Mouse (Mus musculus) monocyte, adult 2 months (primary cell): Measurements from ENCODE around the gene Slc3a2.
"Not testable (repeated sequence)": the region's sequence is repeated elsewhere in the genome, so short reads cannot be mapped to it uniquely, and the experiment has no call there.

Experiments used
- DNase-seq, 2 experiments: peaks; one replicate each; pipeline ENCODE4 v3.0.0; 2022; ENCODE audit warnings: low spot score in 2 of 2, low read depth in 1 of 2

The Slc3a2 gene

DNA sequence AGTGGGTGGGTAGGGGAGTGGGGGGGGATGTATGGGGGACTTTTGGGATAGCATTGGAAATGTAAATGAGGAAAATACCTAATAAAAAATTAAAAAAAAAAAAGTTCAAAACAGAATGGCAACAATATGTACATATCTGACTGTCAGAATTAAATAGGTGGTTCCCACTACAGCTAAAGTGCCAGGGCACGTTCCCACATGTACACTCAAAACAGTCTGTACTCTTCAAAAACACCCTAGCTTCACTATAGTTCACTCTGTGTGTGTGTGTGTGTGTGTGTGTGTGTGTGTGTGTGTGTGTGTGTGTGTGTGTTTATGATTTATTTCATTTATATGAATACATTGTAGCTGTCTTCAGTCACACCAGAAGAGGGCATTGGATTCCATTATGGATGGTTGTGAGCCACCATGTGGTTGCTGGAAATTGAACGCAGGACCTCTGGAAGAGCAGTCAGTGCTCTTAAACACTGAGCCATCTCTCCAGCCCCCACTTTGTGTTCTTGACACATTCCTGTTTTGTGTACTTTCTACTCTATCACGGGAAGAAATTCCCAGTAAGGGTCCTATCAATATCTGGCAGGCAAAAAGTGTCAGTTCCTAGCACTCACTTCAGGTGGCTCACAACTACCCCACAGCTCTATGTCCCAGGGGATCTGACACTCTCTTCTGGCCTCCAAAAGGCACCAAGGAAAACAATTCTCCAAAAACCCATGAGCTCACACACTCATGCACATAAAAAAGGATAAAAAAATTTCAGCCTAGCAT lies 5.3 kb upstream of the Slc3a2 start:
- not testable (repeated sequence) for DNase-seq

DNA sequence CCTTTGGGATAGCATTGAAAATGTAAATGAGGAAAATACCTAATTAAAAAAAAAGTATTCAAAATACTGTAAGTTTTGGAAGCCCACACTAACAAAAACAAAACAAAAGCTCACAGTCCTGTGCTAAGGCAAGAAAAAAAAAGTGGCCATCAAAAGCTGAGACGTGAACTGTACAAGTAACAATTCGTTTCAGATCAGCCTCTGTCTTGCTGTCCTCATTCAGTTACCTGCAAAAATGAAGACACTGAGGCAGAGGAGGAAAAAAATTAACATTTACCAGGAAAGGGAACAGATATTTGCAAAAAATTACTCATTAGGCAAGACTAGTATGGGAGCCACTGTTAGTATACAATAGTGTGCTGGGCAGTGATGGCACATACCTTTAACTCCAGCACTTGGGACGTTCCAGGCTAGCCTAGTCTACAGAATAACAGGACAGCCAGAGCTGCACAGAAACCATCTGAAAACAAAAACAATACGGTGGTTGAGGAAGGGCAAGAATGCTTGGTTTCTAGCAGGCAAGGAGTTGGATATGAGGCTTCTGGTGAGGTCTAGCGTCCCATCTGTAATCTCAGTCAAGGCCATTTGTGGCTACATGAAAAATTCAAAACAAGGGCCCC lies 4.4 kb upstream of the Slc3a2 start:
- no peak for DNase-seq

DNA sequence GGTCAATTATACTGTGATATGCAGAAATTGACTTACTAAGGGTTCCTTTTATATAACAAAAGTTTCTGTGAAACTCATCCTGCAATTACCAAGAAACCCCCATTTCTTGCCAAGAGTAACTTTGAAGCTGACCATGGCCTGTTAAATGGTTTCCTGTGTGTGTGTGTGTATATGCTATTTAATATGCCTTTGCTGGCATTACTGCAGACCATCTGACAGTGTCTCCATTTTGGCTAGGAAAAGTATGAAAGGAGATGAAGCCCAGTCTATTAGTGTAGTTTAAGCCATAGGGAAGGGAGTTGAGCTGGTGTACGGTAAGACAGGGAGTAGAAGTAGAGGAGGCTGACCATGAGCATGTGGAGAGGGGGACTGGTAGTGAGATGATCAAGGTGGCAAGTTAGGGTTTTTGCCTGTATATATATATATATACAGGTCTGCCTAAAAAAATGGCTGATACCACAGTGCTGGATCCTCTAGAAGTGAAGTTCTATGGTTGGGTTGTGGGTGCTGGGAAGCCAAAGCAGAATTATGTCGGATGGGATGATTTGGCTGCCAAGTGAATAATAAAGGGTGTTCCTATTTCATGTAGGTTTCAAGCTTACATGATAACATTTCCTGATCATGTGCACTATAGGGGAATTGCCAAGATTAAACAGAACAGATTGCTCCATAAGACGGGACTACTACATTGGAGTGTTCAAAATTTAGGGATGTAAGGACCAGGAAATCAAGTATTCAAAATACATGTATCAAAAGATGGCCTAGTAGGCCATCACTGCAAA lies 3.6 kb upstream of the Slc3a2 start:
- no peak for DNase-seq

DNA sequence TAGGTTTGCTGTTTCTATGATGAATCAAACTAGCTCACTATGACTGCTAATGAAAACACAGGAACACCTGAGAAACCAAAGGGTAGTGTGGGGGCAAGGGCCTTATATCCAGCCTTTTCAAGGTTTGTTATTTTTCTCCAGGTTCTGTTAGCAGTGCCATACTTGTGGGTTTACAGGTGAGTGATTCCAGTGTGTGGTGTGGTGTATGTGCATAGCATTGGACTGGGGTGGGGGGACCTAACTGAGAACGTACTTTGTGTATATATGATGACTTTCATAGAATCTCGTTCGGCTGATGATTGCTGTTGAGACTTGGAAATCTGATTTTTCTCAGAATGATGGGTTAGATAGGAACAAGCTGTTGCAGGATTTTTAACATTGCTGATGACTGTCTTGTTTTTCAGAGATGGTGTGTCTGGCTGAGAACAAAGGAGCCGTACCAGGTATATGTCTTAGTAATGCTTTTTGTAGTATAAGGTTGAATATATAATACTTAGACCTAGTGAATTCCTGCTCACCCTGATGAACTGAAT lies 2.0 kb upstream of the Slc3a2 start:
- no peak for DNase-seq

DNA sequence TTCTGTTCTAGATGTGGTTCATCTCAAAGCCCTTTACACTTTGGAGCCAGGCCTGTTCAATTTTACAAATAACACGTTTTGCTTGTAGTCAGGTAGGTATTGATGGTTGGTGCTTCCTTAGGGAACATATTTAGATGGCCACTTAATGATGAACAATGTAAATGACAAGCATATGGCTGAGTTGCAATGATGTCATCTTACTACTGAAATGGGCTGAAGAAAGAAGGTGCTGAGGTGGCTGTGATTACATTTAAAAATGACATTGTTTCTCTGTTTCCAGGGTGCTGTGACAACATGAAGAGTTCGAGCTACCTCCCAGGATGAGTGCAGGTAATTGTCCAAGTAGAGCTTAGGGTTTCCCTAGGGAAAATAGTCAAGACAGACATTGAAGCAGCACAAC lies 1.2 kb upstream of the Slc3a2 start:
- DNase-seq, result no peak

DNA sequence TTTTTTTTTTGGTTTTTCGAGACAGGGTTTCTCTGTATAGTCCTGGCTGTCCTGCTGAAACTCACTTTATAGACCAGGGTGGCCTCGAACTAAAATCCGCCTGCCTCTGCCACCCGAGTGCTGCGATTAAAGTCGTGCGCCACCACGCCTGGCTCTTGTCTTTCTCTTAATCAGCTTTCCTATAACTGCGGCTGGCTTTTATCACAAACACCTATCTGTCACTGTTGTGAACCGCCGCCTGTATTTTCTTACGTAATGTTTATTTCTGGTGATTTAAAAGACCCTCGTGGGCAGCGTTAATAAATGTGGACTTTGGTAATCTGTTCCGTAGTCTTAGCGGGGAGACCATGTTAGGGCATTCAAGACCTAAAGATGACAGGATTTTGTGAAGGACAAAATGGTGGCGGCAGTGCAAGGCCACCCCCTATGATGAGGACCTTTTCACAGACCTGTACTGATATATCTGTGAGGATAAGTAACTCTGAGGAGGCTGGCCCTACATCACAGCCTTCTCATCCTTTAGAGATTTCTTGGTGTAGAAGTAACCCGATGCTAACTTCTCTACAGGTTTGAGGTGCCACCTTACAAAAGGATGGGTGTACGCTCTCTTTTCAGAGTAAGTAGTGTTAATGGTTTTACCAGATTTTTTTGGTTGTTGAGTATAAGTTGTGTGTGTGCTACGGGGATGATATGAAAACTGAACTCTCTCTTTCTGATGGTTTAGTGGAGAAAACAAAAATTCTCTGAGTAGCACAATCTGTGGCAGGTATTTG lies 591 bp upstream of the Slc3a2 start:
- no peak for DNase-seq

- DNase-seq, result no peak
Measured at GRCm38 (mm10) chr19:8722559-8722906, 636 bp downstream of the Slc3a2 start.

GRCm38 (mm10) chr19:8722021-8722420 lies 1.1 kb downstream of the Slc3a2 start:
- no peak for DNase-seq

GRCm38 (mm10) chr19:8721378-8721777 lies 1.8 kb downstream of the Slc3a2 start:
- no peak for DNase-seq

GRCm38 (mm10) chr19:8719037-8719436 lies 4.1 kb downstream of the Slc3a2 start:
- not testable (repeated sequence) for DNase-seq

DNA sequence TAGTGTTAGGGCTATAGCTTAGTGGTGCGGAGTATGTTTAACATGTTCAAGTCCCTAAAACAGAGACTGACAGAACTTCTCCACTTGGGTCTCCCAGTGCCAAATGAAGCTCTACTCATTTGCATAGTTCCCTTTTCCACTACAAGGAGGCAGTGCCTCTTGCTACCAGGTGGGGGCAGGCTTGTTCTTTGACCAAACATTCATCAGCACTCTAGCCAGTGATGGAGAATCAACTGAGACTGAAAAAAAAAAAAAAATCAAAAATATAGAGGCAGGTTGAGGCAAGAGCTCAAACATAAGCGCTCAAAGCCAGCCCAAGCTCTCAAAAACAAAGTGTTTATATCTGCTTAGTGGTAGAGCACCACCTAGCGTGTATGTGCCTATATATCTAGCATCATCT lies 4.8 kb downstream of the Slc3a2 start:
- peak; percentile 42 to 52 for DNase-seq

DNA sequence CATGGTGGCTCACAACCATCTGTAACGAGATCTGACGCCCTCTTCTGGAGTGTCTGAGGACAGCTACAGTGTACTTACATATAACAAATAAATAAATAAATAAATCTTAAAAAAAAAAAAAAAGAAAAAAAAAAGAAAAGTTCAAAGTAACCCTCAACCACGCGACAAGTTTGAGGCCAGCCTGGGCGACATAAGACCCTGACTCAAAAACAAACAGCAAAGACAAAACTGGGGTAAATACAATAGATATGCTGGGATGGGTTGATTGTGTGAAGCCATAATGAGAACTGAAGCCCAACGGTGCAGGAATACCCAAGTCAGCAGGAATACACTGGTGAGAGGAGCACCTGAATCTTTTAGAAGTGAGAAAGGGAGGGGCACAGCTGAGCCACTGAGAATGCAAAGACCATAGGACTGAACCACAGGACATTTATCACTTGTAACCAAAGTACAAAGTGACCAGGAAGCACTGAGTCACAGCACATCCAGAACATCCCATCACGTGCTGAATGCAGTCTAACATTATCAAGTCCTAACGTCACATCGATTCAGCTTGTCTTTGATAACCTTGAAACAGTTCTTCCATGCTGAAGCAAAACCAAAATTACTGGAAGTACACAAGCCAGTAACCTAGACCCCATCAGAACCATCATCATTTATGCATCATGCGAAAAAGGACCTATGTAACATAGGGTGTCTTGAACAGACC lies 6.2 kb downstream of the Slc3a2 start:
- DNase-seq, result no peak

- no peak for DNase-seq
Measured at GRCm38 (mm10) chr19:8715868-8716766, 7.1 kb downstream of the Slc3a2 start.

DNA sequence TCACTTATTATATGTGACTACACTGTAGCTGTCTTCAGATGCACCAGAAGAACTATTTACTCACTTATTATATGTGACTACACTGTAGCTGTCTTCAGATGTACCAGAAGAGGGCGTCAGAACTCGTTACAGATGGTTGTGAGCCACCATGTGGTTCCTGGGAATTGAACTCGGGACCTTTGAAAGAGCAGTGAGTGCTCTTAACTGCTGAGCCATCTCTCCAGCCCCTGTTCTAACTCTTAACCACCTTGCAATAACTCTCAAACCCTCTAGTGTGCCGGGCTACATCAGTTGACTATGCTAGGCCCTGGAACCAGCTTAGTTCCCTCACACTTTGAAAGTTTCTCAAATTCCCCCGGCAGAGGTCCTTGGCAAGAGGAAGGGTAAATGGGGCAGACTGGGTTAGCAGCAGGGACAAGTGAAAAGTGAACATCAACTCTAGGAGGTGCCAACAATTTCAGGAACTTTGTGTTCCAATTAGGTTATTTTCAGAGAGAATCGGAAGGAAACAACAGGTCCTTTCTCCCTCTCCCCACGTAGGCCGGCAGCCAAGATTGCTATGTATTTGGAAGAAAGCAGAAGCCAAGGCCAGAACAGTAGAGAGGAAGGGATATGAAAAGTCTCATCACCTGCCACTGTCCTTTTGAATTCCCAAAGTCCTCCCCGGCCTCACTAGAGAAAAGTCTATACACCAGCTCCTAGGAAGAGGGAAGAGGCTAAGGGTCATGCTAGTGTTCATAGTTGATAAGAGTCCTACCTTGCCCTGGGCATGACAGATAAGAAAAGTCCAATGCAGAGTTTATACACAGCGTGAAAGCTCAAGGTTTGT lies 8.3 kb downstream of the Slc3a2 start:
- no peak for DNase-seq

GRCm38 (mm10) chr19:8713997-8714652 lies 9.0 kb downstream of the Slc3a2 start:
- DNase-seq, result peak in 1 of 2 experiments; percentile 27

GRCm38 (mm10) chr19:8713306-8713996 lies 9.7 kb downstream of the Slc3a2 start:
- DNase-seq, result peak; percentile 73 to 85

DNA sequence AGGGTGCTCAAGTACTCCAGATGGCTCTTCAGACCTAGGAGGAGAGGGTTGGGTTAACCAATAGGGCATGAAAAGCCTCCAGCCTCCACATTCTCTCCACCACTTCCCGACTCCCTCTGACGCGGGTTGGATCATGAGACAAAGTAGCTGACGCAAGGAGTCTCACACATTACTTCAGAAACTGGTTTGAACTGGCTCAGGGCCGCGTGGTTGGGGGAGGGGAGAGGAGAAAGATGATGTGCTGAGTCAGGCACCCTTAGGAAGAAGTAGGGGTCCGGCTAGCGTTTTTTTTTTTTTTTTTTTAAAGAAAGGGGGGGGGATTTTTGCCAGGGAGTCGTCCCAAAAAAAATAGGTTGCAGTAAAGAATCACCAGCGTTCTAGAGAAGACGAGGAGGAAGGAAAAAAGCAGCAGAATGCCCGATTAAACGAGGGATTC lies 10.3 kb downstream of the Slc3a2 start:
- peak; percentile 86 to 90 for DNase-seq
